Mouse (Mus musculus) left cerebral cortex, postnatal 36 days (tissue): ENCODE data around the gene Gm4131. TPM values are rescaled to one million over a fixed set of nuclear protein-coding genes. Genes with fewer than 3 reads are reported as not detected.

ENCODE experiments used
- DNase-seq, 2 experiments: peaks; one replicate each; pipeline ENCODE4 v3.0.0; 2021 to 2022; ENCODE audit warnings: low spot score in 2 of 2, mixed read lengths in 1 of 2
- intact Hi-C: fragments of 180-260 bp; cut with DNase I; formaldehyde crosslinking; loops from one replicate; pipeline ENCODE4 v1.15.1; 2025
- total RNA-seq, 2 experiments: library from RNA; stranded (reverse); gene quantifications; 2 replicates each; pipeline ENCODE4 v1.2.3; 2021

The Gm4131 gene
- total RNA-seq, 2 experiments from 2014 or later: not detected

GRCm38 (mm10) chr14:62472061-62472460 is 94.7 kb downstream of the Gm4131 start:
- DNase-seq: no peak
- intact Hi-C loops: no loop called here

- intact Hi-C loops: no loop called here
- no peak for DNase-seq
Observed at GRCm38 (mm10) chr14:62468753-62469125, 98.0 kb downstream of the Gm4131 start.

- intact Hi-C loops: no loop called here
- no peak for DNase-seq
Observed at GRCm38 (mm10) chr14:62468119-62468752, 98.5 kb downstream of the Gm4131 start.

DNA sequence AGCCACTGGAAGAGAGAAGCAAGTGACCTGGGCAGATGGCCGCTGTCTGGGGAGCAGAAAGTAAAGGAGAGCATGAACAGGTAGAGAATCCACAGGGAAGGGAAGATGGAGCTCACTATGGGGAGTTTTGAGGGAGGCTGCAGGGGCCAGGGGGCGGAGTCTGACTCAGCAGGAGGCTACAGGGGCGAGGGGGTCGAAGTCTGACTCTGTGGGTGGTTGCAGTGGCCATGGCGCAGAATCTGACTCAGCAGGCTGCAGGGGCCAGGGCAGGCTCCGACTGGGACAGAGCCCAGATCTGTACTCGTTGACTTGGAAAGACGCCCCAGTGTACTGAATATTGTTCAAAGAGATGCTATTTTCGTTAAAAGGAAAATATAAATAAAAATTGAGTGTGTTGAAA is 101.8 kb downstream of the Gm4131 start:
- intact Hi-C loops: no loop called here
- peak in 1 of 2 experiments; percentile 14 for DNase-seq

DNA sequence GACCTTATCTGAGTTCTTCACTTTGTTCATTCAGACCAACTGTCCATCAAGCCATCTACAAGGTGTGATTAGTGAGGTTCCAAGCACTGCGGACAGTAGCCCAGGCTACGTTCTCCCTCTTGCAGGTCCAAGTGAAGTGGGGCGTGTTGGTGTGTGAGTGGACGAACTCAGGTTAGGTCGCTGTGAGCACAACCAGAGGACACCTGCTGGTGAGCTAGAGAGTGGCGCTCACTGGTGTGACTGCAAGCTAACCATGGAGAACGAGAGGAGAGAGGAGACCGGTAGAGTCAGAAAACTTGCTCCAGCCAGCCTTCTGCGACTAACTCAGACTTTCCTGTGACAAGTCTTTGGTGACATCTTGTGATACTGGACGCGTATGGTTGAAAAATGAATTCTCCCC is 107.2 kb downstream of the Gm4131 start:
- intact Hi-C loops: loop anchor here (2.0 to 10.0 kb wide), 3 partner anchors 425 to 1125 kb away; no protein-coding TSS in a partner anchor
- DNase-seq: no peak

- peak; percentile 84 to 90 for DNase-seq
- intact Hi-C loops: loop anchor here (2.0 to 10.0 kb wide), 6 partner anchors 125 to 1123 kb away; no protein-coding TSS in a partner anchor
Observed at GRCm38 (mm10) chr14:62457420-62458181, 109.1 kb downstream of the Gm4131 start.

GRCm38 (mm10) chr14:62456239-62456747 is 110.4 kb downstream of the Gm4131 start, which contains the start of gene Gucy1b2:
TSS of gene Gucy1b2 (minus strand) at chr14:62456289.
- intact Hi-C loops: loop anchor here (2.0 to 10.0 kb wide), 5 partner anchors 123 to 1121 kb away; no protein-coding TSS in a partner anchor
- DNase-seq: no peak

GRCm38 (mm10) chr14:62455570-62455879 is 111.2 kb downstream of the Gm4131 start:
- intact Hi-C loops: loop anchor here (10.0 kb wide), 2 partner anchors 421 to 1121 kb away; no protein-coding TSS in a partner anchor
- no peak for DNase-seq

DNA sequence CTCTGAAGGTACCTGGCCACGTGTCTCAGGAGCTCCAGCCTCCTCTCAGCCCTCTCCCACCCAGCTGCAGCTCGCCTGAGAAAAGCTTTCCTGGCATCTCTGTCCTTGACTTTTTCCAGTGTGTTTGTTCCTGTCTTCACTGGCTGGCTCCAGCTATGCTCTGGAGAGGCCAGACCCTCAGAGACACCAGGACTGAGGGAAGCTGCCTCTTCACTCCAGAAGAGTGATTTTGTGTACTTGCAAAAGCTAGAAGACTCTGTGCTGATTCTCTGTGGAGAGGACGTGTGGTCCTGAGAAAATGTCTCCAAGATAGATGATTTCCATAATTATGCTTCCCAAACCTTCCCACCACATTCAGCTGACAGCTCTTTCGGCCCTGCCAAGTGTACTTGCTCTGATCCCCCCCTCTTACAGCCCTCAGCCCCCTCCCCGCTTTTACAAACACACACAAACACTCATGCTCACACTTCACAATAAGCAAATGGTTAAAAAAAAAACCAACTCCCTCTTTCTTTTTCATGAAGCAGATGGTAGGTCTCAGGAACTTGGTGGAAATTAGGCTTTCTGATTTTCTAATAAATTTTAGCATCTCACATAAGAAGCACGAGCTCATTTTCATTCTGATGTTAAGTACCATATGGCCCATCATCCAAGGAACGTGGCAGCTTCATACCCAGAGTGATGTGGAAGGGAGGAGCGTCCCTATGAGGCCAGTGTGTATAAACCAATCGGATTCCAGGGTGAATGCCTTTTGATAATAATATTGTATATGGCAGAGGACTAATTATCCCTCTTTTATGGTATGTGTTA is 111.8 kb downstream of the Gm4131 start:
- intact Hi-C loops: loop anchor here (10.0 kb wide), 2 partner anchors 420 to 1120 kb away; no protein-coding TSS in a partner anchor
- no peak for DNase-seq

DNA sequence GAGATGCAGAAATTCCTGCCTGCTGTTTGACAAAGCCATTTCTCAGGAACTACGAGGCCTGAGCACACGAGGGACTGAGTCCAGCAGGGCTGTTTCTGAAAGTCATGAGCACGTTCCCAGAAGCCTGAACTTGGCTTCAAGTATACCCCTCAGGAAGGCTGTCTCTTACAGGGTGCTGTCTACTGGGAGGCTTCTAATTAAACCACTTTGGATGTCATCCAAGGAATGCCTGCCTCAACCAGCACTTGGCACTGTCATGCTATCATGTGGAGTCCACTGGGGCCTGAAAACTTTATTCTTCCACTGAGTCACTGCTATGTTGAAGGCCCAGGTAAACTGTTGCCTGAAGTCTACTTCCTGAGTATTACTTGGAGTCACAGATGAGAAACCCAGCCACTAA is 112.6 kb downstream of the Gm4131 start:
- no peak for DNase-seq
- intact Hi-C loops: loop anchor here (10.0 kb wide), 2 partner anchors 419 to 1119 kb away; no protein-coding TSS in a partner anchor

GRCm38 (mm10) chr14:62453276-62453675 is 113.4 kb downstream of the Gm4131 start:
- no peak for DNase-seq
- intact Hi-C loops: loop anchor here (10.0 kb wide), 2 partner anchors 418 to 1118 kb away; no protein-coding TSS in a partner anchor

- intact Hi-C loops: loop anchor here (10.0 kb wide), 2 partner anchors 416 to 1116 kb away; no protein-coding TSS in a partner anchor
- no peak for DNase-seq
Observed at GRCm38 (mm10) chr14:62450706-62451105, 116.0 kb downstream of the Gm4131 start.

- DNase-seq: no peak
- intact Hi-C loops: no loop called here
Observed at GRCm38 (mm10) chr14:62447214-62447548, 119.5 kb downstream of the Gm4131 start.

DNA sequence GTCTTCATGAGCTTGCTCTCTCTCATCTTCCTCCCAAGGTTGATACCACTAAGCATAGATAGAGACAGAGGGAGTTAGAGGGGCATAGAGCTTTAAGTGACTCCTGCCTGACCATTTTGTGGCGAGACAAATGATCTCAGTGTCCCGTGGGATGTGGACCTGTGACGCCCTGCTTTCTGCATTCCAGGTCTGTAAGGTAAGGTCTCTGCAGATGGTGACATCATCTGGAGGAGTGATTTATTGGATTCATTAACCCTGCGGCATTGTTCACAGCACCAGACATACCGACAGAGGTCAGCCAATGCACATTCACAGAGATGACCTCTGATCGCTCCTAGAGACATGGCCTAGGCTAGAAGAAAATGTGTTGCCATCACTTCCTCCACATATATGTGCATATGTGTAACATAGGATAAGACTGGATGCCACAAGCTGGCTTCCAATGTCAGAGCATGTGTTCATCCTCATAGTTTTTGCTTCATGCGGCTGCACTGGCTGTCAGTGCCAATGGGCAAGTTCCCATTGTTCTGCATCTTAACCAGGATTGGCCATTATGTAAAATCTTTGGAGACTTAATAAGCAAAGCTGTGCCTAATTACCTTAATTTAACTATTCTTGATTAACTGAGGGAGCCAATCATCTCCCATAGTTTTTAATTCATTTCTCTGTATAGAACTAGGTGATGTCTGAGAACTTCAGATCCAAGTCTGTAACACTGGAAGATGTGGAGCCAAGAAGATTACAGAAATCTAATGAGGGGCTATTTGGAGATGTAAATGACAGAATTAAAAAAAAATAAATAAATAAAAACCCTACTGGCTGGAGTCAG is 120.1 kb downstream of the Gm4131 start:
- intact Hi-C loops: no loop called here
- no peak for DNase-seq

DNA sequence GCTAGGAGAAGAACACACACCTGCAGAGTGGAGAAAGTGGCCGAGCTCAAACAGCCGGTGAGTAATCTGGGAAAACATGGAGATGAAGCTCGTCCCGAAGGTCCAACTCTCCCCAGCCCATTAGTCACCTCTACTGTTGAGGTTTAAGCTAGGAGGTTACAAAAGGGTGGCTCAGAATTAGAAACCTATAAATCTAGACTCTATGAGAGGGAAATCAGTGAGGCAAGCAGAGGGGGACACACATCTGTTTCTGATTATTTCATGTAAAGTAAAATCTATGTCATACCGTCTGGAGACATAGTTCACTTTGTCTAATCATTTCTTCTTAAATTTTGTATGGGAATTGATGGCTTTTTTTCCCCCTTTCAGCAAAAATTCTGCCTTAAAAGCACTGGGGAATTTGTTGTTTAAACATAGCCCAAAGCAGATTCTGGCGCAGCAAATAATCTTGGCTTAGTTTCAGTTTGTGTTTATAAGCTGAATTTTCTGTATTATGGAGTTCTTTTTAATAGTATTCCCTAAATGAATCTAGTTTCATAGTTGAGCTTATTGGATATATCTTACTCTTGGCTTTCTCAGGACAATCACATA is 122.8 kb downstream of the Gm4131 start:
- no peak for DNase-seq
- intact Hi-C loops: no loop called here

GRCm38 (mm10) chr14:62442971-62443370 is 123.8 kb downstream of the Gm4131 start:
- intact Hi-C loops: no loop called here

GRCm38 (mm10) chr14:62440036-62440435 is 126.7 kb downstream of the Gm4131 start:
- intact Hi-C loops: no loop called here

More at GRCm38 (mm10) chr14:62442971-62443370, 123.8 kb downstream of the Gm4131 start:
- DNase-seq: no peak

DNA sequence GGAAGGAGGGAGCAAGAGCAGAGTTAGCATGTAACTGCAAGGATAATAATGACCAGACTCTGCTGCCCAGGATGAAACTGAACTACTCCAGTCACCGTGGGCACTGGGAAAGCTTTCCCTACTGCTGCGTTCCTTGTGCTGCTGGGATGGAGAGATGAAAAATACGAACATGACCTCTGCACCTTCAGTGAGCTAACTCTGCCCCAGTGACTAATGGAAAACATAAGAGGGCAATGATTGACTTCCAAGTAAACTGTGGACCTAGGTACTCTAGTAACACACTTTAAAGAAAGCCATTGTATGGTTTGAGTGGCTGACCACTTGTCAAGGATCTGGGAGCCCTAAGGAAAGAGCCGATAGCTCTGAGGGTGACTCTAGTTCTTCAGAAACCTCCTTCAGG is 128.5 kb downstream of the Gm4131 start:
- DNase-seq: no peak
- intact Hi-C loops: no loop called here

More at GRCm38 (mm10) chr14:62440036-62440435, 126.7 kb downstream of the Gm4131 start:
- no peak for DNase-seq
